Mouse (Mus musculus): ENCODE results near the gene Fndc7. TPM values are rescaled to one million over a fixed set of nuclear protein-coding genes. Genes with fewer than 3 reads are reported as not detected.

Gene Fndc7
- total RNA-seq (2014; fragmentation: Nextera tagmentation), result not detected in 2 replicates
- not detected in 2 replicates for total RNA-seq (2017)

GRCm38 (mm10) chr3:108889908-108890307, at the start of gene Fndc7:
TSS of gene Fndc7 (minus strand) at chr3:108890008.
- no peak for ATAC-seq (replicated peaks; ENCODE audit: low FRiP score, low TSS enrichment, poor library complexity, severe bottlenecking)

- no peak for ATAC-seq (replicated peaks; ENCODE audit: low FRiP score, low TSS enrichment, poor library complexity, severe bottlenecking)
Measured at GRCm38 (mm10) chr3:108939573-108939972, 49.8 kb upstream of the Fndc7 start, which contains the start of gene Henmt1. TSS of gene Henmt1 (plus strand) at chr3:108939873.

GRCm38 (mm10) chr3:108938691-108939090, 48.9 kb upstream of the Fndc7 start:
- no peak for ATAC-seq (replicated peaks; ENCODE audit: low FRiP score, low TSS enrichment, poor library complexity, severe bottlenecking)

DNA sequence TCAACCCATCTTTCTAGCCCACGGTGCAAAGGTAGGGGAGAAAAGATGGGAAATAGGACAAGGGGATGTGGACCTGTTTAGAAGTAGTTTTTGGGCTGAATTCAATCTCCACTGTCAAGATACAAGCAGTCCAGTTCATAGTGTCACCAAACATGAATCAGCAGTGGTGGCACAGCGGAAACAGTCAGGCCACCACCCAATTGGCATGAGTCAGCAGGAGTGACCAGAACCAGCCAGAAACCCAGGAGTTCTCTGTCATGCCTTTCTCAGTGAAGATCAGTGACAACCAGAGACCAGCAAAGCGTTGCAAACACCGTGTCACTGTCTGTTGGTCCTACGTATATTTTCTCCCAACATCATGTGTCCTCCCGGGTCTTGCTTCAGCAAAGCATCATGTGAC, 43.7 kb upstream of the Fndc7 start:
- ATAC-seq (replicated peaks; ENCODE audit: low FRiP score, low TSS enrichment, poor library complexity, severe bottlenecking), result no peak

- ATAC-seq (replicated peaks; ENCODE audit: low FRiP score, low TSS enrichment, poor library complexity, severe bottlenecking), result no peak
Measured at GRCm38 (mm10) chr3:108926308-108926707, 36.5 kb upstream of the Fndc7 start.

DNA sequence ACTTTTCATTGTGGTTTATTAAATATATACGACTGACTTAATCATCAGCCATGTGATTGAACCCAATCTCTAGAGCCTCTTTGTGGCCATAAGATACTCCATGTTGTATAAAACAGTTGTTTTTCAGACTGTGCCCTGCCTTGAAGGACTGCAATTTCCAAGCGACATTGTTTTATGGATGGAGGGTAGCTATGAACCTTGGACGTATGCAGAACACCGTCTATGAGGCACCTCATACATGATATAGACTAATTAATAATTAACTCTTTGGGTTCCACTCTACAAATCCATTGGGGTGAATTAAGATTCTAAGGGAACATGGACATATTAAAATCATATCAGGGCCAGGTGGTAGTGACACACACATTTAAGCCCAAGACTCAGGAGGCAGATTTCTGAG, 35.9 kb upstream of the Fndc7 start:
- no peak for ATAC-seq (replicated peaks; ENCODE audit: low FRiP score, low TSS enrichment, poor library complexity, severe bottlenecking)

DNA sequence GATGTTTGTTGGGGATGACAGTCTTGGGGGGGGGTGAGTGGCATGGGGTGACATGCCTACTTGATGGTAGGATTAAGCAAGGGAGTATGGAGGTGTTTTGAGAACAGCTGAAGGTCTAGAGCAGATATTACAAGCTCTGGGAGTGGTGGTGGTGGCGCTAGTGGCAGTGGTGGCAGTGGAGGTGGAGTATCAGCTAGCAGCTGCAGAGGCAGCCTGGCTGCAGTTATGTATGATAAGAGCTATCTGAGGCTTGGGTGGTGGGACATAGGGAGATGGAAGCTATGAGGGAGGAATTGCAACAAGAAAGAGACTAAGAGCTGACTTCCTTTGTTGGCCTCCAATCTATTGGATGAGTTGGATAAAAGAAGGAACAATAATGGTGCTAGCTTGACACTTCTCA, 32.0 kb upstream of the Fndc7 start:
- ATAC-seq (replicated peaks; ENCODE audit: low FRiP score, low TSS enrichment, poor library complexity, severe bottlenecking), result peak; percentile 95

GRCm38 (mm10) chr3:108920442-108921070, 30.7 kb upstream of the Fndc7 start:
- ATAC-seq (replicated peaks; ENCODE audit: low FRiP score, low TSS enrichment, poor library complexity, severe bottlenecking), result no peak

GRCm38 (mm10) chr3:108918852-108919251, 29.0 kb upstream of the Fndc7 start:
- ATAC-seq (replicated peaks; ENCODE audit: low FRiP score, low TSS enrichment, poor library complexity, severe bottlenecking), result no peak

DNA sequence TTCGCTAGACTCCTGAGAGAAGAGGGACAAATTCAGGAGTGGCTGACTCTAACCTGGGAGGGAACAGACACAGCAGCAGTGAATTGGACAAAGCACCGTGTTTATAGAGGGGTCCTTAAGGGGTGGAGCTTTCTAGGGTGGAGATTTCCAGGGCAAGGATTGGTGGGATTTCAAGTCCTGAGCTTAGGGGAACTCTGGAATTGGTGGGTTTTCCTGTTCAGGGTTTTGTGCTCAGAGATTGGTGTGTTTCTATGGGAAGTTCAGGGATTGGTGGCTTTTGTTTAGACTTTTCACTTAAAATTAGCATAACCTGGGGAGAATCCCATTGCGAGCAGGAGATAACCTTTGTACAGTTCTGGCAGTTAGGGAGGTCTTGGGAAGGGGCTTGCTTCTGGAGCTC, 28.2 kb upstream of the Fndc7 start:
- ATAC-seq (replicated peaks; ENCODE audit: low FRiP score, low TSS enrichment, poor library complexity, severe bottlenecking), result no peak

DNA sequence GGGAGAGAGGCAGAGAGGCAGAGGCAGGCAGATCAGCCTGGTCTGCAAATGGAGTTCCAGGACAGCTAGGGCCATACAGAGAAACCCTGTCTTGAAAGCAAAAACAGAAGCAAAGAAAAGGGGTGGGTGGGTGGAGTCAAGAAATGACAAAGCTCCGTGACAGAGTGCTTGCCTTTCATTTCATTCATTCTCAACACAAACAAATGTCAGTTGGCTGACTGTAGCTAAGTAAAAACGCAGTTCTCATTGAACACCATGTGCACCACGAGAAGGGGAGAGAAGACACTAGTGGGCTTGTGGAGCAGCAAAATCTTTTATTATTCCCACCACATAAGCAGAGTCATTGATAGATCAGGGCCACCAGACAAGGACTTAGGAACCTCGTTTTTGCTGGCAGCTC, 27.0 kb upstream of the Fndc7 start:
- no peak for ATAC-seq (replicated peaks; ENCODE audit: low FRiP score, low TSS enrichment, poor library complexity, severe bottlenecking)

DNA sequence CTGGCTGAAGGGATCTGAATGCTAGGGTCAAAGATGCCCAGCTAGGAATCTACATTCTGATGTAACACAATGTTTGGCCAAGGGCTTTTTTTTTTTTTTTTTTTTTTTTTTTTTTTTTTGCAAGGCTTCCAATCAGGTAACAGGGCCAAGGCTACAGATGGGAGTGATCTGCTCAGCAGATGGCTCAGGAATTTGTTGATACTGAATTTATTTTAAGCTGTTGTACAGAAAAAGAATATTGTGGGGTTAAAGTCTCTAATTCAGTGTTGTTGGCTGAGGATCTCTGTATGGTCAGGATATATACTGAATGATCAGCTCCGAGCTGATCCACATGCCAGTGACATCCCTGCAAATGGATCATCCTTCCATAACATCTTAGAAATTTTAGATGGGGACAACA, 26.2 kb upstream of the Fndc7 start:
- ATAC-seq (replicated peaks; ENCODE audit: low FRiP score, low TSS enrichment, poor library complexity, severe bottlenecking), result no peak

GRCm38 (mm10) chr3:108911548-108912413, 22.0 kb upstream of the Fndc7 start, which contains the start of gene Prpf38b:
TSS of gene Prpf38b (minus strand) at chr3:108911727.
- peak; percentile 95 for ATAC-seq (replicated peaks; ENCODE audit: low FRiP score, low TSS enrichment, poor library complexity, severe bottlenecking)

GRCm38 (mm10) chr3:108911081-108911547, 21.3 kb upstream of the Fndc7 start:
- peak; percentile 58 for ATAC-seq (replicated peaks; ENCODE audit: low FRiP score, low TSS enrichment, poor library complexity, severe bottlenecking)

GRCm38 (mm10) chr3:108910303-108911080, 20.7 kb upstream of the Fndc7 start:
- ATAC-seq (replicated peaks; ENCODE audit: low FRiP score, low TSS enrichment, poor library complexity, severe bottlenecking), result no peak

DNA sequence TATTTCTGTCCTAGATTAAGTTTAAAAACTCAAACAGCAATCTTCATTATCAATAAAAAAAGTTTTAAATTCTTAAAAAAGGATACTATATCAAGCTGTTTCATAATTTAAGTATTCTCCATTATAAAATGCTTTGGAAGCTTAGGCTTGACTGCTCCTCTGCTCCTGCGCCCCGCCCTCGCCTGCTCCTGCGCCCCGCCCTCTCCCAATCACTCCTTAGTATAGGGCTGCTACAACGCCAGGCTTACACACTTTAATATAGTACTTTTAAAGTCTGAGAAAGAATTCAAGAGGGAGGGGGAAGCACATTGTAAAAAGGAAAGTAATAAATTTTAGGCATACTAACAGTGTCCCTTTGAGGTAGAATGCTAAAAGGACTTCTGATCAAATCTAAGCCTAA, 13.1 kb upstream of the Fndc7 start:
- no peak for ATAC-seq (replicated peaks; ENCODE audit: low FRiP score, low TSS enrichment, poor library complexity, severe bottlenecking)

GRCm38 (mm10) chr3:108902038-108902437, 12.2 kb upstream of the Fndc7 start:
- ATAC-seq (replicated peaks; ENCODE audit: low FRiP score, low TSS enrichment, poor library complexity, severe bottlenecking), result no peak

DNA sequence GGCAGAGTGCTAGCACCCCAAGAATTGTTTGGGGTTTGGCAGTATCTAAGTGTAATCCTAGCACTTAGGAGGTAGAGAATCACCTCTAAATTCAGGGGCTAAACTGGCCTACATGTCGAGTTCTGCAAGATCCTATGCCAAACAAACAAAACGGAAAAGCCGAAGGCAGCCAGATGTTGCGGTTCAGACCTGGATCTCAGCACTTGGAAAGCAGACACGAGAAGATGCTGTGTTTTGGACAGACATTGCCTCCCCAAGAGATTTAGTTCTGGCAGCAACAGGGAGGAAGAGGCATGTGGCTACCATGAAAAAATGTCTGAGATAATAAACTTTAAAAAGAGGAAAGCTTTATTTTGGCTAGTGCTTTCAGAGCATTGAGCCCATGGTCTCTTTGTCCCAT, 10.9 kb upstream of the Fndc7 start:
- no peak for ATAC-seq (replicated peaks; ENCODE audit: low FRiP score, low TSS enrichment, poor library complexity, severe bottlenecking)

DNA sequence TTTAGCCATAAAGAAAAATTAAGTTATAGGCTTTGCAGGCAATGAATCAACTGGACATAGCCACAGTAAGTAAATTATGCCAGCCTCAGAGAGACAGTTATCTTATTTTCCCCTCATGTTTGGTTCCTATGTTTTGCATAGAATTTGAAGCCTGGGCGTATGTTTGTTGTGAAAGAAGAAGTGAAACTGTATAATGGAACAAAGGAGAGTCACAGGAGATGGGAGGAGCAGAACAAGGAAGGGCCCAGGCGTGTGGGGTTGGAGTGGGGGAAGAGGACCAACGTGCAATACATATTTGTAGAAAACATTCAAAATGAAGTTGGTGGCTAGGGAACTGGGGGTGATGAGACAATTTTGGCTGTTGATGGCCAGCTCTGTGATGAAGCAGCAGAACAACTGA, 10.3 kb upstream of the Fndc7 start:
- ATAC-seq (replicated peaks; ENCODE audit: low FRiP score, low TSS enrichment, poor library complexity, severe bottlenecking), result 0 out of 2 replicates have a peak, but pooled peaks have one; percentile 11

DNA sequence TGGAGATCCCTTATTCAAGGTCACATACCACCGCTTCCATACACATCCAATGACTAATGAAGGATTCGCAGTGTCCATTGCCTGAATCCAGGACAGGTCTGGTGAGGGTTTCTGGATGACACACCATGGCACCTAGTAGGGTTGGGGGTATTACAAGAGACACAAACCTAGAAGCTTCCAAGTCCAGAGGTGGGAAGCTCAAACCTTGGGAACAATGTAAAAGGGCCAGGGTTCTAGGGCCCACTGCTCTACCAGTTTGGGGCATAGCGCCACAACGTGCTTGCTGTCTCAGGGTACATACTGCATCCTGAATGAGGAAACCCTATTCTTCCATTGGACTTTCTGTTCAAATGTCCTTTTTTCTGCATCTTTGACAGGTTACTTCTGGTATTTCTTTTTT, 8.8 kb upstream of the Fndc7 start:
- no peak; the same call in 1 of the 2 replicates for ATAC-seq (replicated peaks; ENCODE audit: low FRiP score, low TSS enrichment, poor library complexity, severe bottlenecking)
